Mouse (Mus musculus) brain, embryonic 14.5 days (tissue): ENCODE data around the gene Col11a2.

ENCODE experiments used
- CTCF ChIP-seq: fragments of 200-500 bp; IDR thresholded peaks from 2 replicates; pipeline ENCODE4 v1.5.1; 2012; ENCODE audit warnings: inconsistent platforms, mild to moderate bottlenecking, moderate library complexity, borderline replicate concordance; ENCODE audit not compliant: insufficient read depth, insufficient read length; ENCODE audit errors: extremely low read depth
- POLR2A ChIP-seq: fragments of 200-500 bp; IDR thresholded peaks from 2 replicates; pipeline ENCODE4 v1.6.1; 2012; ENCODE audit warnings: mild to moderate bottlenecking, inconsistent platforms, borderline replicate concordance; ENCODE audit not compliant: poor library complexity, insufficient read depth, insufficient read length, severe bottlenecking; ENCODE audit errors: extremely low read depth

- no peak for TF ChIP-seq CTCF
- no peak for TF ChIP-seq POLR2A
These were observed 60.3 kb downstream of the Col11a2 start for GRCm38 (mm10) chr17:34099531-34099930.
